Mouse (Mus musculus) natural killer cell, adult 2 months (primary cell): Measurements from ENCODE around the gene Rtp2.

Experiments
- DNase-seq, 2 experiments: peaks; one replicate each; pipeline ENCODE4 v3.0.0; 2022; ENCODE audit warnings: low spot score in 2 of 2

Gene Rtp2

GRCm38 (mm10) chr16:23890151-23890550 is 42.0 kb downstream of the Rtp2 start:
- DNase-seq, result no peak

- no peak for DNase-seq
Observed at GRCm38 (mm10) chr16:23887910-23888579, 44.1 kb downstream of the Rtp2 start.

- DNase-seq, result no peak
Observed at GRCm38 (mm10) chr16:23885098-23885497, 47.1 kb downstream of the Rtp2 start.
